Mouse (Mus musculus) bone marrow, adult 2 months (tissue): Measurements from ENCODE around the gene Troap. TPM values are rescaled to one million over a fixed set of nuclear protein-coding genes. Genes with fewer than 3 reads are reported as not detected.

Experiments
- H3K27ac ChIP-seq: fragments of 200-500 bp; 2 replicates; pipeline ENCODE4 v1.5.1; 2012; ENCODE audit warnings: low read depth, mild to moderate bottlenecking, control low read depth, inconsistent platforms, low read length; ENCODE audit not compliant: control insufficient read depth, poor library complexity, insufficient read depth
- H3K4me1 ChIP-seq: fragments of 200-500 bp; 2 replicates; pipeline ENCODE4 v1.6.1; 2011; ENCODE audit warnings: low read length; ENCODE audit not compliant: control insufficient read depth, insufficient read depth
- H3K4me3 ChIP-seq: fragments of 200-500 bp; replicated peaks from 2 replicates; pipeline ENCODE3; 2011; ENCODE audit warnings: mild to moderate bottlenecking, low read depth, low read length, control low read depth; ENCODE audit not compliant: control insufficient read depth
- CTCF ChIP-seq: fragments of 200-500 bp; IDR thresholded peaks from 2 replicates; pipeline ENCODE4 v1.5.1; 2011; ENCODE audit warnings: low read length, control low read depth; ENCODE audit not compliant: control insufficient read depth, insufficient read depth
- POLR2A ChIP-seq: fragments of 200-500 bp; IDR thresholded peaks from 2 replicates; pipeline ENCODE4 v1.6.1; 2011; ENCODE audit warnings: low read depth, mild to moderate bottlenecking, control low read depth, low read length, borderline replicate concordance; ENCODE audit not compliant: control insufficient read depth
- WGBS: fragments of 180-500 bp; shearing (Covaris S2); methylation state at CpG from one replicate; pipeline ENCODE4 v1.1.7; 2018; 5-methylcytosine and 5-hydroxymethylcytosine counted together
- polyA plus RNA-seq: library from polyadenylated mRNA; stranded (reverse); fragments of >200 nt; gene quantifications from 2 replicates; pipeline ENCODE4 v1.2.4, GENCODE M21; 2011; ENCODE audit warnings: low replicate concordance; ENCODE audit not compliant: missing spikeins, insufficient read depth, insufficient read length

Troap gene
- polyA plus RNA-seq, 1 experiment = 103 TPM

- Histone ChIP-seq H3K4me3 (no peak within 1 kb of the TSS), H3K4me1 (no peaks in the 10 kb centered on the region), H3K27ac (no peak within 1 kb of the TSS; the same call in 1 of the 2 replicates)
- TF ChIP-seq CTCF = peak; percentile 38; the same call in 1 of the 2 replicates
- TF ChIP-seq POLR2A = peak; percentile 31; the same call in 1 of the 2 replicates
- 15% methylated on average over 60 of the region's 60 CpGs for WGBS
Observed at GRCm38 (mm10) chr15:99087253-99088075, 13.1 kb downstream of the Troap start, which contains the start of gene C1ql4. TSS of gene C1ql4 (minus strand) at chr15:99087817.

DNA sequence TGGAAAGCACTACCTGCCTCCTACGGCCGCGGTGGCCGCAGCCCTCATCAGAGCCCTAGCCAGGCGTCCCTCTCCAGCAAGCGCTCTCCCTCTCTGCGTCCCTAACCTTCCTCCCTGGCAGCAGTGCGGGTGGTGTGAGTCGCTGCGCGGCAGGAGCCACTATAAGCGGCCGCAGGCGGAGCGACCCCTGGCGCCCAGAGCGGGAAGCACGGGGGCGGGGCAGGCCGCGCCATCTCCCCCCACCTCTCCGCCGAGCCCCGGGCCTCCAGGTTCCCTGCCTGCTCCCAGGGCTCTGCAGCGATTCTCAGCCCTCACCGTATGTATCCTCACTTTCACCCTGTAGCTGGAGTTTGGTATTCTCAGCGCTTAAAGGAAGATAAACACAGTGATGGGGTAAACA is 13.9 kb downstream of the Troap start:
- TF ChIP-seq POLR2A (no peak), CTCF (peak; percentile 65; the same call in 1 of the 2 replicates)
- 2% methylated on average over 27 of the region's 27 CpGs for WGBS
- Histone ChIP-seq H3K27ac (no peak overlapping the region; the same call in 1 of the 2 replicates), H3K4me1 (no peaks in the 10 kb centered on the region), H3K4me3 (no peak overlapping the region)

DNA sequence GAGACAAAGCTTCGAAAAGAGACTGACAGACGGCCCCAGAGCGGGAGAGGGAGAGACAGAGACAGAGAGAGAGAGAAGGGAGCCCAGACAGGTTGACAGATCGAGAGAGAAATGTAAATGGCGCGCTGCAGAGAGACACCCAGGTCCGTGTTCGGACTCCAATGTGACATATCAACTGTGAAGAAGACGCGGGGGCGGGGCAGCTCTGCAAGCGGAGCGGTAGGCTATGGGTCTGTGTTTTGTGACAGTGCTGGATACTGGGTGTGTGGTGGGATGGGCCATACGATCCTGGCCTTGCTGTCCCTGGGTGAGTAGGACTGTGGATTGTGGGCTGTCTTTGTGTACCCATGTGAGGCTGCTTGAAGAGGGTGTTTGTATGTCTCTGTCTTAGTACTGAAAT is 14.7 kb downstream of the Troap start:
- Histone ChIP-seq H3K4me1 (no peaks in the 10 kb centered on the region), H3K27ac (no peak overlapping the region), H3K4me3 (no peak overlapping the region)
- WGBS = 48% methylated on average over 14 of the region's 14 CpGs
- TF ChIP-seq CTCF (no peak), POLR2A (no peak)

GRCm38 (mm10) chr15:99092870-99093269 is 18.5 kb downstream of the Troap start, which contains the start of gene Dnajc22:
TSS of gene Dnajc22 (plus strand) at chr15:99093170.
- Histone ChIP-seq H3K27ac (no peak within 1 kb of the TSS), H3K4me3 (no peak within 1 kb of the TSS), H3K4me1 (no peaks in the 10 kb centered on the region)
- 70% methylated on average over 8 of the region's 8 CpGs for WGBS
- no peak for TF ChIP-seq POLR2A
- TF ChIP-seq CTCF = no peak

- no peaks in the 10 kb centered on the region for H3K4me1 ChIP-seq
- TF ChIP-seq POLR2A = no peak
- peak; percentile 24; the same call in 1 of the 2 replicates for TF ChIP-seq CTCF
- WGBS = 3% methylated on average over 56 of the region's 56 CpGs
- no peak overlapping the region for H3K4me3 ChIP-seq
- H3K27ac ChIP-seq = no peak overlapping the region
Observed at GRCm38 (mm10) chr15:99093291-99094258, 19.2 kb downstream of the Troap start.

- Histone ChIP-seq H3K4me1 (no peaks in the 10 kb centered on the region), H3K27ac (no peak overlapping the region), H3K4me3 (no peak overlapping the region)
- WGBS = 8% methylated on average over 27 of the region's 27 CpGs
- TF ChIP-seq POLR2A = no peak
- no peak for TF ChIP-seq CTCF
Observed at GRCm38 (mm10) chr15:99094631-99095270, 20.4 kb downstream of the Troap start.

GRCm38 (mm10) chr15:99095356-99095755 is 21.0 kb downstream of the Troap start:
- 18% methylated on average over 6 of the region's 6 CpGs for WGBS

More at GRCm38 (mm10) chr15:99095356-99095755, 21.0 kb downstream of the Troap start:
- Histone ChIP-seq H3K4me1 (no peaks in the 10 kb centered on the region), H3K4me3 (no peak overlapping the region), H3K27ac (no peak overlapping the region)
- TF ChIP-seq CTCF (no peak), POLR2A (no peak)
